Mouse (Mus musculus) megakaryocyte progenitor cell, adult 5-6 weeks (primary cell): ENCODE results near the gene Gm17455. TPM values are rescaled to one million over a fixed set of nuclear protein-coding genes. Genes with fewer than 3 reads are reported as not detected.

ENCODE experiments used
- ATAC-seq: replicated peaks from 2 replicates; pipeline ENCODE4 v1.8.0; 2016; ENCODE audit warnings: mild to moderate bottlenecking, moderate TSS enrichment, inconsistent platforms; ENCODE audit not compliant: poor library complexity
- total RNA-seq, 2 experiments: library from RNA; stranded (forward) in 1 of 2; stranded (reverse) in 1 of 2; fragments of 157-497, 149-512 nt in 1 of 2; fragments of 200-1000 nt in 1 of 2; gene quantifications; 2 replicates each; pipeline versions ENCODE4 v1.2.3 to v1.2.4; 2015 to 2017

Gene Gm17455
- total RNA-seq, 2 experiments from 2014 or later, result not detected

DNA sequence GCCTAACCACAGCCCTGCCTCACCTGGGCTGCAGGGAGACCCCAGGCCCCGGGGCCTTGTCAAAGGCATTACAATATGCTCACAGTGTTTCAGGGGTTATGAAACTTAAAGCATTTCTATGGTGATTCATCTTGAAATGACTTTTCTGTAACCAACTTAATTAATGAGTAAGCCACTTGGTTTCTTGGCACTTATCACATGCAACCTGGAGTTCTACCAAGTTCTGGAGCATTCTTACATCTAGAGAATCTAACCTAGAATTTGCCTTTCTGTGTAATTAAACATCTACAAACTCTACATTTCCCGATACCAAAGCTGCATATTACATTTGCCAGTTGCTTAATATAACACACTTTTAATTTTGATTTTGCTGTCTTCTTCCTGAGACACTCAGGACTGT is 17.5 kb downstream of the Gm17455 start:
- ATAC-seq, result no peak

DNA sequence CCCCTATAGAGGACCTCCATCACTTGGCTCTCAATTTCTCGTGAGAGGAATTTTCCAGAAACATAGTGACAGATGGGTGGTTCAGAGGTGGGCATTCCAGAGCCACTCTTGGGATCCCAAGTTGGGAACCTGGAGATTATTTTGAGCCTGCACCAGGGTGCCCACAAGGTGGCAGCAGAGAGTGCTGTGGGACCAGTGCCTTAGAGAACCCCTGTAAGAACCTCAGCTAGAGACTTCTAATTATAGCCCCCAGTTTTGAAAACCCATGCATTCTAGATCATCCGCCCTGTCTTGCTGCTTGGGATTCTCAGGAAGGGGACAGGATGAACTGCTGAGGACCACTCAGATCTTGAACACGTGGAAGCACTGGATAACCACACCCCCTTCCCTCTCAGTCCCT is 18.6 kb downstream of the Gm17455 start:
- peak; percentile 61; the same call in 1 of the 2 replicates for ATAC-seq

DNA sequence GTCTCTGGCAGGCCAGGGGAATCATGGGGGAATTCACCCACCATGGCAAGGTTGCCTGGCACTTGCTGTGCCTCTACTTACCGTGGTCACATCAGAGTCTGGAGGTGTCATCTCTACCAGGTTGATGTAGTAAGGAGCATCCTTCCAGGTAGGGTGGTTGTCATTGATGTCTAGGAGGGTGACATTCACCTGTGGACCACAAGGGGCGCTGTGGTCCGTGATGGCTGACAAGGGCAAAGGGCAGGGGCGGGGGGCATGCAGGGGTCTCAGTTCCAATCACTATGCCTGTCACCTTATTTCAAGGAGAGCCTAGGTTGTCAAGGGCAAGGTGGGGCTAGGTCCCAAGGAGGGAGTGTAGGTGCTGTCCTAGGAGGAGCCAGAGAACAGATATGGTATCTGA is 20.1 kb downstream of the Gm17455 start:
- ATAC-seq, result 0 out of 2 replicates have a peak, but pooled peaks have one; percentile 26

DNA sequence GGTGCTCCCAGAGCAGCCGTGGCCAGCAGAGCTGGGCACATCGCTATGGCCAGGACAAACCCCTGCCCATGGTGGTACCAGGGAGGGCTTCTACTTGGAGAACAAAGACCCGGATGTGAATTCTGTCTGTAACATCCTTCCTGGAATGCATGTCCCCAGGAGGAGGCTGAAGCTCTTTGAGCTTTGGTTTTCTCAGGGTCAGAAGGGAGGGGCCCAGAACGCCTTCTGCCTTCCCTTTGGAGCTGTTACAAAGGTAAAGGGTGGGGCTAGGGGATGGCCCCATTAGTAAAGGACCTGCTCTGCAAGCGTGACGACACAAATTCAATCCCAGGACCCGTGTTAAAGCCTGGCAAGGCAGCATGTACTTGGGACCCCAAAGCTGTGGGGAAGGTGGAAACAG is 23.2 kb downstream of the Gm17455 start:
- no peak for ATAC-seq

- no peak for ATAC-seq
These were observed 30.5 kb downstream of the Gm17455 start for GRCm38 (mm10) chr10:60430001-60430400.

DNA sequence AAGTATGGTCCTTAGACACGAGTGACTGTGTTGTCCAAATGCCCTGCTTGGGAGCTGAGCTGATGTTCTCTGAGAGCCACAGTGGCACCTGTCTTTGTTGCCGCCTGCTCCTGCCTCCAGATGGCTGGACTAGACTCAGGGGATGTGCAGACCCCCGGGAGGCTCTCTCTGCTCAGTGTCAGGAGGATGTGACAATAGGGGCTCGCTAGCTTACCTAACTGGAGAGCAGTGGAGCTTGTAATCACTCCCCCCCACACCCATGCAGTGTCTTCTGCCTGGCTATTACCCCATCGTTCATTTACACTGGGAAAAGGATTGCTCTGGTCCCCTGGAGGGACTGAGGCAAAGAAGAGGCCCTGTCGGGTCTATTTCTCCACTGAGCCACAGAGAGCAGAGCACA is 31.1 kb downstream of the Gm17455 start:
- ATAC-seq, result no peak

GRCm38 (mm10) chr10:60432679-60433078 is 33.2 kb downstream of the Gm17455 start:
- no peak for ATAC-seq

GRCm38 (mm10) chr10:60442321-60442720 is 42.8 kb downstream of the Gm17455 start:
- no peak for ATAC-seq

- ATAC-seq, result no peak
These were observed 43.6 kb downstream of the Gm17455 start for GRCm38 (mm10) chr10:60443078-60443477.

DNA sequence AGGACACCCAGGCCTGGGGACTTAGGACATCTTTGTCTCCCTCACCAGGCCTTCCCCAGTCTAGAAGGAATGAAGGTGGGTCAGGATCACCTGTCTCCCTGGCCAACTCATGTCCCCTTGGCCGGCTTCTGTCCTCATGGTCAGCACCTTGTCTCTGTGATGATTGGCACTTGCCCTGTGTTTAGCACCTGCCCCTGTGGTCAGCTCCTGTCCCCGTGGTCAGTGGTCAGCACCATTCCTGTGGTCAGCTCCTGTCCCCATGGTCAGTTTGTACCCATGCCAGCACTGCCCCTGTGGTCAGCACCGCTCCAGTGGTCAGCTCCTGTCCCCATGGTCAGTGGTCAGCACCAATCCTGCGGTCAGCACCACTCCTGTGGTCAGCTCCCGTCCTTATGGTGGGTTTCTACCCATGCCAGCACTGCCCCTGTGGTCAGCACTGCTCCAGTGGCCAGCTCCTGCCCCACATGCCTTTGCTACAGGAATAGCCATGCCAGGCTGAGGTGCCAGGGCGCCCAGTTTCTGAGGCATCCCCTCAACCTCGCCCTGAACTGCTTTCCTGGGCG is 45.6 kb downstream of the Gm17455 start:
- ATAC-seq, result no peak

DNA sequence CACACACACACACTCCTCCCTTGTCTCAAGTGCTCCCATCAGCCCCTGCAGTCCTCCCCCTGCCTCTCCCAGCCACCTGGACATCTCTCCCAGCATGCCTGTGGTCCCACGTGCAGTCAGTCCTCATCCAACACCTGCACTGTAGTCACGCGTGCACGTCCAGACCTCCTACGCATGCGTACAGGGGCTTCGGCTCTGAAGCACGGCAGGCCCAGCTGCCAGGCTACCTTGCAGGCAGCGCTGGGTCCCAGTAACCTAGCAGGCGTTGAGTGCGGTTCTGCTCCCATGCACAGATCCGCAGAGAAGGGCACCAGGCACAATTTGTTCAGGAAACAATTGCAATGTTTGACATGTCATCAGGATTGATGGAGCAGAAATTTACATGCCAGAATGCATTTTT is 47.7 kb downstream of the Gm17455 start:
- no peak for ATAC-seq

Other genes starting within 250 kb of the Gm17455 start
- gene Chst3, start 180.5 kb upstream of the Gm17455 start, total RNA-seq (2015), result not detected in 2 replicates
- not detected in 2 replicates for gene Chst3, start 180.5 kb upstream of the Gm17455 start, total RNA-seq (2017)
- 173 and 221 TPM in 2 replicates for gene Psap, start 122.1 kb upstream of the Gm17455 start, total RNA-seq (2015)
- 222 and 258 TPM in 2 replicates for gene Psap, start 122.1 kb upstream of the Gm17455 start, total RNA-seq (2017)
- gene Vsir, start 52.9 kb upstream of the Gm17455 start, total RNA-seq (2015), result 43.4 and 55.3 TPM in 2 replicates
- 119 and 123 TPM in 2 replicates for gene Vsir, start 52.9 kb upstream of the Gm17455 start, total RNA-seq (2017)